Mouse (Mus musculus) gastrocnemius, adult 8-10 months (tissue): Measurements from ENCODE around the gene Gm12790. TPM values are rescaled to one million over a fixed set of nuclear protein-coding genes. Genes with fewer than 3 reads are reported as not detected.
"Not testable (repeated sequence)": the region's sequence is repeated elsewhere in the genome, so short reads cannot be mapped to it uniquely, and the experiment has no call there.

Experiments used
- DNase-seq, 2 experiments: peaks; one replicate each; pipeline ENCODE4 v3.0.0; 2022; ENCODE audit warnings: low spot score in 2 of 2
- total RNA-seq, 4 experiments: library from RNA; stranded (reverse); gene quantifications; 2 replicates each; pipeline ENCODE4 v1.2.4; 2022

Gm12790 gene
- total RNA-seq, result not detected

GRCm38 (mm10) chr4:101980949-101981348 lies at the start of gene Gm12790:
Gene Gm12790, minus strand, starts transcription at chr4:101981049.
- DNase-seq, result not testable (repeated sequence)

- DNase-seq, result no peak
Observed at GRCm38 (mm10) chr4:102026619-102027018, 45.8 kb upstream of the Gm12790 start.

- DNase-seq, result peak in 1 of 2 experiments; percentile 10
Observed at GRCm38 (mm10) chr4:101998267-101998922, 17.5 kb upstream of the Gm12790 start.

- no peak for DNase-seq
Observed at GRCm38 (mm10) chr4:101997426-101997825, 16.6 kb upstream of the Gm12790 start.

- DNase-seq, result not testable (repeated sequence)
Observed at GRCm38 (mm10) chr4:101986326-101986725, 5.5 kb upstream of the Gm12790 start, which contains the start of gene Gm12789. Gene Gm12789, plus strand, starts transcription at chr4:101986626.

- DNase-seq, result no peak
Observed at GRCm38 (mm10) chr4:101985678-101986077, 4.8 kb upstream of the Gm12790 start.

GRCm38 (mm10) chr4:101940107-101940506 lies 40.7 kb downstream of the Gm12790 start, which contains the start of gene Gm12794:
Gene Gm12794, plus strand, starts transcription at chr4:101940407.
- DNase-seq, result not testable (repeated sequence)

Other genes starting within 250 kb of the Gm12790 start
- not detected for gene B020004J07Rik, start 137.0 kb downstream of the Gm12790 start, total RNA-seq
- not detected for gene C130073F10Rik, start 87.3 kb downstream of the Gm12790 start, total RNA-seq
- not detected for gene Gm12800, start 71.9 kb downstream of the Gm12790 start, total RNA-seq
- gene Gm12794, start 40.6 kb downstream of the Gm12790 start, total RNA-seq, result not detected
- not detected for gene Gm12789, start 5.6 kb upstream of the Gm12790 start, total RNA-seq
- 100 to 1,000 TPM in 1 of 4 experiments, 10 to 100 TPM in 3; 53.6 to 108 (median 62.0) TPM for gene Pde4b, start 106.5 kb upstream of the Gm12790 start, total RNA-seq